Mouse (Mus musculus) limb, embryonic 10.5 days (tissue): ENCODE data around the gene Kcnb1. TPM values are rescaled to one million over a fixed set of nuclear protein-coding genes. Genes with fewer than 3 reads are reported as not detected.

ENCODE experiments used
- DNase-seq: peaks from one replicate; pipeline ENCODE4 v3.0.0-alpha.2; 2017; ENCODE audit warnings: low spot score
- H3K27ac ChIP-seq: fragments of 300-500 bp; sonication (generic); 2 replicates; pipeline ENCODE4 v1.5.1; 2016; ENCODE audit warnings: mild to moderate bottlenecking
- H3K27me3 ChIP-seq: fragments of 300-500 bp; sonication (generic); 2 replicates; pipeline ENCODE4 v1.6.1; 2016; ENCODE audit warnings: low read depth, mild to moderate bottlenecking; ENCODE audit not compliant: poor library complexity, severe bottlenecking
- H3K36me3 ChIP-seq: fragments of 300-500 bp; sonication (generic); 2 replicates; pipeline ENCODE4 v1.6.1; 2016; ENCODE audit warnings: mild to moderate bottlenecking, moderate library complexity
- H3K4me1 ChIP-seq: fragments of 300-500 bp; sonication (generic); 2 replicates; pipeline ENCODE4 v1.6.1; 2016
- H3K4me3 ChIP-seq: fragments of 300-500 bp; sonication (generic); 2 replicates; pipeline ENCODE4 v1.5.1; 2016; ENCODE audit warnings: mild to moderate bottlenecking, moderate library complexity
- H3K9me3 ChIP-seq: fragments of 300-500 bp; sonication (generic); replicated peaks from 2 replicates; pipeline ENCODE4 v1.6.1; 2016; ENCODE audit warnings: mild to moderate bottlenecking
- WGBS: fragments of 180-500 bp; shearing (Covaris S2); methylation state at CpG from one replicate; pipeline ENCODE4 v1.1.7; 2016; 5-methylcytosine and 5-hydroxymethylcytosine counted together
- polyA plus RNA-seq: library from polyadenylated mRNA; unstranded; fragments of >200 nt; fragmentation: Nextera tagmentation; extraction: Ambion mirVana; gene quantifications from 2 replicates; pipeline ENCODE4 v1.2.1, GENCODE M21; 2016

Kcnb1 gene
- polyA plus RNA-seq, 1 experiment from 2014 or later: 0.14 TPM

DNA sequence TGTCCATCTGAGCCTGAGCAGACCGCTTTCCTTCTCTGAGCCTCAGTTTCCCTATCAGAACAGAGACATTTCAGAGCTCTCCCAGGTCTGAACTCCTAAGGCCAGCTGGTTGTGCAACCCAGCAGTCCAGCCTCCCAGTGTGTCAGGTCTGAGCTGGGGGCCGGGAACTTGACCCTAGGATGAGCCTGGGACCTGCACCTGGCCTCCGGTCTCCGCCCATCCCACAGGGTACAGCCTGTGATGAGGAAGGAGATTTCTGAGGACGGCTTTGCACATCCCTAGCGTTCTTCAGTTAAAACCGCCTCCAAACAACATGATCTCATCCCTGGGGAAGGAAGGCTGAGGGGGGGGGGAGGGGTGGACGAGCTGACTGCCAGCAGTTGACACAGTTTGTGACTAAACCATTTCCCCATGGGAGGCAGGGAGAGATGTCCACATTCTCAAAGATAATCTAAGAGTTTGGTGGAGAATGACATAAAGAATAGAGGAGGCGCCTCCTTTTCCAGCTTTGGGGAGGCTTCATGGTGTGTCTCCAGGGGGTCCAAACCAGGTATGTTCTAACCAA, 110.9 kb downstream of the Kcnb1 start:
- no peak for DNase-seq
- Histone ChIP-seq H3K4me1 (peaks cover 38% of the 10 kb centered on the region), H3K27me3 (no peaks in the 10 kb centered on the region), H3K27ac (no peak overlapping the region), H3K9me3 (no peaks in the 10 kb centered on the region), H3K4me3 (no peak overlapping the region), H3K36me3 (no peaks in the 10 kb centered on the region)
- WGBS: 63% methylated on average over 9 of the region's 9 CpGs

DNA sequence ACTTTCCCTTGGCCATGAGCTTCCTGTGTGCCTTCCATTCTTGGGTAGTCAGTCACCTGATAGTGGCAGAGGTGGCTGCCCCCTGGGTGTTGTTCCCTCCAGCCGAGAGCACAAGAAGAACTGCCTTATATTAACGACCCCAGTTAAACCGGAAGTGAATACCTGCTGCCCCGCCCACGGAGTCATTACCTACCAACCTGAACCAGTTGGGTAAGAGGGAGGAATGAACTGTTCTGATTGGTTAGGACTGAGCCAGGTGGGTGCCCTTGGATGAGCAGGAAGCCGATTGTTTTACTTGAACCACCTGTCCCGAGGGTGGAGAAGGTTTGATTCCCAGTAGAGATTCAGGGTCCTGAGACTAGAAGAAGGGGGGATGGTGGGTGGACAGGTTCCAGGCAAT, 111.5 kb downstream of the Kcnb1 start:
- no peak overlapping the region for H3K27ac ChIP-seq
- no peaks in the 10 kb centered on the region for H3K27me3 ChIP-seq
- WGBS: 37% methylated on average over 7 of the region's 7 CpGs
- peaks cover 38% of the 10 kb centered on the region for H3K4me1 ChIP-seq
- no peak for DNase-seq
- no peaks in the 10 kb centered on the region for H3K9me3 ChIP-seq
- no peaks in the 10 kb centered on the region for H3K36me3 ChIP-seq
- no peak overlapping the region for H3K4me3 ChIP-seq

DNA sequence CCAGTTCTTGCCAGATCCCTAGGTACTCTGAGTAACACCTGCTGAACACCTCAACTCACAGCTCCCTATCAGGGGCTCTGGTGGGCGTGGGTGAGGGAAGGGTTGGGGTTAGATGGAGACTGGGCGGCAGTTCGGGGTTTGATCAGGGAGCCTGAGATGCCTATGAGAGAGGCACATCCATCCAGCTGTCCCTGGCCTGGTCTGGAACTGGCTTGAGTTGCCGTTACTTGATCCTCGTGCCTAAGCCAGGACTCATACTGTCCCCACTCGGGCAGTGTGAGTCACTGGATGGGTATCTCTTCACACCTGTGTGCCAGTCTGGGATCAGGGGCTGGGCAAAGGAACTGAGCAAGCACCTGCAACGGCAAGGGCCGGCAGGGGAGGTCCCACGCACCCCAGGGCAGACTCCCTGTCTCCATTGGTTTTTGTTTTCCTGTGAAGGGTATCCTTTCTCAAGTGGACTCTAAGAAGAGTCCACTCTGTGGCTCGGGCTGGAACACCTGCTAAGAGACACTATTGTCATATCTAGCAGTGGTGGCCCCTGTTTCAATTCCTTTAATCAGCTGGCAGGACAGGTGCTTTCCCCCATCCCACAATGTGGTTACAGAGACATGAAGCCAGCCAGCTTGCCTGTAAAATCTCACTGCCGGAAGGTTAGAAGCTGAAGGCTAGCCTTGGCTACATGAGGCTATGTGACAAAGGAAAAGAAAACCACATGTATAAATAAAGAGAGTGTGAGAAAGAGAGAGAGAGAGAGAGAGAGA, 112.6 kb downstream of the Kcnb1 start:
- Histone ChIP-seq H3K4me1 (peaks cover 39% of the 10 kb centered on the region), H3K9me3 (no peaks in the 10 kb centered on the region), H3K4me3 (no peak overlapping the region), H3K36me3 (no peaks in the 10 kb centered on the region), H3K27ac (no peak overlapping the region), H3K27me3 (no peaks in the 10 kb centered on the region)
- DNase-seq: no peak
- 85% methylated on average over 11 of the region's 11 CpGs for WGBS

DNA sequence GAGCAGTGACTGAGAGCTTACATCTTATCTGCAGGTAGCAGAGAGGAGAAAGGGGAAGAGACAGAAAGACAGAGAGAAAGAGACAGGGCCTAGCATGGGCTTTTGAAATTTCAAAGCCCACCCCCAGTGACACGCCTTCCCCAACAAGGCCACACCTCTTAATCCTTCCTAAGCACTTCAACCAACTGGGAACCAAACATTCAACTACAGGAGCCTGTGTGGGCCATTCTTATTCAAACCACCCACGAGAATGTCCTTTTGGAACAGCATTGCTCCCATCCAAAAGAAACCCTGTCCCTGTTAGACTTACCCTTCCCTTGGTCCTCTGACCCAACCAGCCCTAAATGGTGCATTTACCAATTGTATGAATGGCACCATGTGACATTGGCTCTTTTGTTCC, 113.2 kb downstream of the Kcnb1 start:
- no peak overlapping the region for H3K4me3 ChIP-seq
- H3K9me3 ChIP-seq: no peaks in the 10 kb centered on the region
- no peak for DNase-seq
- peaks cover 38% of the 10 kb centered on the region for H3K4me1 ChIP-seq
- no peaks in the 10 kb centered on the region for H3K27me3 ChIP-seq
- no peak overlapping the region for H3K27ac ChIP-seq
- 74% methylated on average over 2 of the region's 2 CpGs for WGBS
- no peaks in the 10 kb centered on the region for H3K36me3 ChIP-seq

DNA sequence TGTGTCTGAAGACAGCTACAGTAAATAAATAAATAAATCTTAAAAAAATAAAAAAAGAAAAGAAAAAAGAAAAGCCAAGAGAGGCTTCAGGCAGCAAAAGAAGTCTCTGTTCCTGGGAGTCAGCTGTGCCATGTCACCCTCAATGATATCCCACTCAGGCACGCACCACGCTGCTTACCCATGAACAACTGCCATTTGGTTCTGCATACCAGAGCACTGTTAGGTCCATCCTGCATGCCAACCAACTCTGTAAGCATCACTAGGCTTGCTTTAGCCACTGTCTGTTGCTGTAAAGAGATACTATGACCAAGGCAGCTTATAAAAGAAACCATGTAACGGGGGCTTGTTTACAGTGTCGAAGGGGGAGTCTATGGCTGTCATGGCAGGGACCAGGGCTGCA, 113.6 kb downstream of the Kcnb1 start:
- Histone ChIP-seq H3K27me3 (no peaks in the 10 kb centered on the region), H3K27ac (no peak overlapping the region), H3K4me1 (peaks cover 38% of the 10 kb centered on the region), H3K9me3 (no peaks in the 10 kb centered on the region), H3K36me3 (no peaks in the 10 kb centered on the region), H3K4me3 (no peak overlapping the region)
- WGBS: 95% methylated on average over 4 of the region's 4 CpGs
- no peak for DNase-seq

DNA sequence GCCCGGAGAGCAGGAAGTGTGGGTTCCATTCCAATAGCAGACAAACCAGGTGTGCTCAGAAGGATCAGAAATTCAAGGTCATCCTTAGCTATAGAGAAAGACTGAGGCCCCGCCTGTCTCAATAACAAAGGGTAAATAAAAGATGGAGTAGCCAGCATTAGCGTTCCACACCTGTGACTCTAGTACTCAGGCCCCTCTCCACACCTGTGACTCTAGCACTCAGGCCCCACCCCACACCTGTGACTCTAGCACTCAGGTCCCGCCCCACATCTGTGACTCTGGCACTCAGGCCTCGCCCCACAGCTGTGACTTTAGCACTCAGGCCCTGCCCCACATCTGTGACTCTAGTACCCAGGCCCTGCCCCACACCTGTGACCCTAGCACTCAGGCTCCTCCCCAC, 115.4 kb downstream of the Kcnb1 start:
- no peaks in the 10 kb centered on the region for H3K27me3 ChIP-seq

DNA sequence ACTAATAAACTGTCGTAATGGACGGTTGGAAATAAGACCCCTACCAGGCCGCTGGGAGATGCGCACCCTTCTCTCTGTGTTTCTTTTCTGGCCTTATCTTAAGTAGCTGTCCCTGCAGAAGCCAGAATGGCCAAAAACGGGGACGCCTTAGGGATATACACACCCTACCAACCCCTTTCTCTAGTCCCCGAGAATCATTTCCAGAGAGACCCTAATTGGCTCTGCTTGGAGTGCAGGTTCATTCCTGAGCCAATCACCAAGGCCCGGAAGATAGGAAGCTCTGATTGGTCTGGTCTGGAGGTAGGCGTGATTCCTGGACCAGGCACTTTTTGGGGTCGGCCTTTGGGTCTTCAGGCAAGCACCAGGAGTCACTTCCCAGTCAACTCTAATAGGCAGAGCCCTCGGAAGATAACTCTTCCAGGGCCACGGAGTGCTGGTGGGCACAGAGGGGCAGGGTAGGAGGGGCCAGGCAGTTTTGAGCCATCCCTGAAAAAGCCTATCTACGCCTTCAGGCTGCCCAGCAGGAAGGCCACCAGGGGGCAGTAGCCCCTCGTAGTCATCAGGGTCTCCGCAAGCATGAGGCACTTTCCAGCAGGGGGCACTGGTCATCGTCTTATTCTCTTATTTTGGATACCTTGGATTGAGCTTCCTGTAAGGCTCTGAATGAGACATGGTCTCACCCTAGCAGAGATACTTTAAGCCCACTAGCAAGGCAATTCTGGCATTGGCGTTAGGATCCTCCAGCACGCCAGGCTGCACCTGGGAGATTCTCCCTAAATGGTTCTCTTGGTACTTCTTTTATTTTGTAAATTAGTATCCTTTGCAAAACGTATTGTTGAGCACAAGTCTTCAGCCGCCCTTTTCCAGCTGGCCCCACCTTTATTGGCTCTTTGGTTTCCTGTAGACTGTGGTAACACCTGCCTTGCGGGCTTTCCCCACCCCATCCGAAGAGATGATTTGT, 118.0 kb downstream of the Kcnb1 start:
- Histone ChIP-seq H3K4me3 (peak overlapping the region; percentile 58), H3K4me1 (peaks cover 16% of the 10 kb centered on the region), H3K36me3 (0 out of 2 replicates have a peak, but pooled peaks cover 2% of the 10 kb centered on the region), H3K27me3 (no peaks in the 10 kb centered on the region), H3K9me3 (no peaks in the 10 kb centered on the region), H3K27ac (peak overlapping the region; percentile 77)
- WGBS: 9% methylated on average over 22 of the region's 22 CpGs
- DNase-seq: peak; percentile 98

More for the DNA sequence above, 115.4 kb downstream of the Kcnb1 start:
- Histone ChIP-seq H3K4me3 (no peak overlapping the region), H3K27ac (no peak overlapping the region), H3K36me3 (no peaks in the 10 kb centered on the region), H3K4me1 (peaks cover 32% of the 10 kb centered on the region), H3K9me3 (no peaks in the 10 kb centered on the region)
- no peak for DNase-seq
- WGBS: 95% methylated on average over 5 of the region's 5 CpGs

DNA sequence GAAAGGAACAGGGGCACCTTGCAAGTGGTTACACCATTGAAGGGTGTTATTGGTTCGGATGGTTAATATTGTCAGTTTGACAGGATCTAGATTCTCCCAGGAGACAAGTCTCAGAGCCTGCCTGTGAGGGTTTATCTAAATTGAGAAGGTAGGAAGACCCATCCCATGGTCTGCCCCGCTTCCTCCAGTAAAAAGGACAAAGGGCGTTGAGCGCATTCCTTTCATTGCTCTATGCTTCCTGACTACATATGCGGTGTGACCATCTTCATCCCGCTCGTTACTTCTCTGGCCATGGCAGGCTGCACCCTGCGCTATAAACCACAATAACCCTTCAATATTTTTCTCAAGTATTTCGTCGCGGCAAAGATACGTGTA, 118.7 kb downstream of the Kcnb1 start:
- H3K27me3 ChIP-seq: no peaks in the 10 kb centered on the region
- peak overlapping the region; percentile 58 for H3K4me3 ChIP-seq
- H3K4me1 ChIP-seq: peaks cover 16% of the 10 kb centered on the region
- H3K9me3 ChIP-seq: no peaks in the 10 kb centered on the region
- no peak for DNase-seq
- 23% methylated on average over 12 of the region's 12 CpGs for WGBS
- peaks cover 8% of the 10 kb centered on the region for H3K36me3 ChIP-seq
- peak overlapping the region; percentile 77 for H3K27ac ChIP-seq

DNA sequence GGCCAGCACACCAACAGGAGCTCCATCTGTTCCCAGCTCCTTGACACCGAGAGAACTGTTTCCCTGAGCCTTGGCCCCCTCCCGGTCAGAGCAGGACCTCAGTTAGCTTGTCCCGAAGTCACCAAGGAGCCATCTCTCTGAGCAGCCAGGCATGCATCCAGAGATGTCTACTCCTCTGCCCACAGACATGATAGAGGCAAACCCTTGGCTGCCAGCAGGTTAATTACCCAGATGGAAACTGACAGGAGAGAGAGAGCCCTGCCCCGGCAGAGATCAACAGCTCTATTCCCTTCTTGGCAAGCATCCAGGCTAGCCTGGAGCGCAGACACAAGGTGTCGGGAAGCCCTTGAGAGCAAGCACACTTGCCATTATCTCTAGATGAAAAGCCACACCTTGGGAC, 119.6 kb downstream of the Kcnb1 start:
- no peak overlapping the region for H3K4me3 ChIP-seq

DNA sequence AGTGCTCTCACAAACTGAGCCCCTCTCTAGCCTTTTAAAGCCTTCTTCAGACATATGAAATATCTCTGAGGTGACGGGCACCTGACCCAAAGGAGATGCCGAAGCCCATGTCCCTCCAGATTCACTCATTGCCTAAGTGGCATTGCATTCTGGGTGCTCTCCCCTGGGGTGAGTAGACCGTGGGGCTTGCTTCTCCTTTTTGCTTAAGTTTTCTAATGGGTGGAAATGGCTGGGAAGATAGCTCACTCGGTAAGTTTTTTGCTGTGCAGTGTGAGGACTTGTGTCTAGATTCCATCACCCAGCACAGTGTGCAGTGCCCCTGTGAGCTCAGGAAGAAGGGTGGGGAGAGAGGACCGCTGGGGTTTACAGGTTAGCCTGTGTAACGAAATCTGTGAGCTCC, 122.4 kb downstream of the Kcnb1 start:
- H3K27ac ChIP-seq: no peak overlapping the region
- no peaks in the 10 kb centered on the region for H3K27me3 ChIP-seq
- H3K9me3 ChIP-seq: no peaks in the 10 kb centered on the region
- DNase-seq: no peak
- no peak overlapping the region; the same call in 1 of the 2 replicates for H3K4me3 ChIP-seq
- peaks cover 34% of the 10 kb centered on the region for H3K36me3 ChIP-seq
- 57% methylated on average over 6 of the region's 6 CpGs for WGBS
- peaks cover 27% of the 10 kb centered on the region for H3K4me1 ChIP-seq

More for the DNA sequence above, 119.6 kb downstream of the Kcnb1 start:
- WGBS: 86% methylated on average over 6 of the region's 6 CpGs
- no peak for DNase-seq
- peaks cover 18% of the 10 kb centered on the region for H3K4me1 ChIP-seq
- no peak overlapping the region for H3K27ac ChIP-seq
- H3K9me3 ChIP-seq: no peaks in the 10 kb centered on the region
- no peaks in the 10 kb centered on the region for H3K27me3 ChIP-seq
- H3K36me3 ChIP-seq: peaks cover 17% of the 10 kb centered on the region

DNA sequence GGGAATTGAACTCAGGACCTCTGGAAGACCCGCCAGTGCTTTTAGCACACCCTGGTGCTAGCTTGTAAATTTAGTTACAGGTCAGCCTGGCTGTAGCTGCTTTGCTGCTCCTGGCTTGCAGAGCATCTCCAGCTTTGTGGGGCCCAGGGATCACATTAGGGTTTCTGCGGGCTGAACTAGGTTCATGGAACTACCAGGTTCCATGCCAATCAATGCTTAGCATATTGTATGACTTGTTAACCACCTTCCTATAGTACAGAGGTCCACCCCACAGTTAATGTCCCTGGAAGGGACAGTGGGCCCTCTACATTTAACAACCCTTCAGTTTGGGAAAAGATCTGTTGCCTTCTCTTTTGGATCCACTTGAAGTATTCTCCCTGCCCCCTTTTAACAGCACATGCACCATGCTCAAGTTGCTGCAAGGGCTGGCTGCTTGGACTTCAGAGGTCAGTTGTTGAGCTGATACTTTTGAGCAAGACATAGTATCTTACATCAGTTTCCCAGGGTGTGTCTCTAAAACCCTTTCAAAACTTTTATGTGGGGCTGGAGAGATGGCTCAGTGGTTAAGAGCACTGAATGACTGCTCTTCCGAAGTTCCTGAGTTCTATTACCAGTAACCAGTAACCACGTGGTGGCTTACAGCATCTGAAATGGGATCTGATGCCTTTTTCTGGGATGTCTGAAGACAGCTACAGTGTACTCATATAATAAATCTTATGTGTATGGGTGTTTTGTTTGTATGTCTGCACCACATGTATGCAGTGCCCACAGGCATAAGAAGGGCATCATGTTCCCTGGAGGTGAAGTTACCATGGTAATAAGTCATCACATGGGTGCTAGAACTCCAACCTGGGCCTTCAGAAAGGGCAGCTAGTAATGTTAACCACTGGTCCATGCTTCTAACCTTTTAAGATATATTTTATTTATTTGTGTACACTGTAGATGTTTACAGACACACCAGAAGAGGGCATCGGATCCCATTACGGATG, 123.1 kb downstream of the Kcnb1 start:
- Histone ChIP-seq H3K27ac (no peak overlapping the region), H3K27me3 (no peaks in the 10 kb centered on the region), H3K9me3 (no peaks in the 10 kb centered on the region), H3K4me3 (no peak overlapping the region), H3K36me3 (peaks cover 34% of the 10 kb centered on the region), H3K4me1 (peaks cover 24% of the 10 kb centered on the region)
- WGBS: 36% methylated on average over 6 of the region's 6 CpGs
- DNase-seq: peak; percentile 56

DNA sequence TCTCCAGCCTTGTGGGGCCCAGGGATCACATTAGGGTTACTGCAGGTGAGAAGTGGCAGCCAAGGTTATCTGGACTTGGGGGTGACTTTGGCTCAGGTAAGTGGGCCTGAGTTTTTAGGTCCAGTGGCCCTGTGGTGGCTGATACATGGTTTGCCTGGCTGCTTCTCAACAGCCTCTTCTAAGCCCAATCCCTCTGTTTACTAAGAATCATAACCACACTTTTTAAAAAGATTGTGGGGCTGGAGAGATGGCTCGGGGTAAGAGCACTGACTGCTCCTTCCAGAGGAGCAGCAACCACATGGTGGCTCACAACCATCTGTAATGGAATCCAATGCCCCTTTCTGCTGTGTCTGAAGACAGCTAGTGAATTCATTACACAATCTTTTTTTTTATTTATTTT, 123.9 kb downstream of the Kcnb1 start:
- 66% methylated on average over 1 of the region's 1 CpGs for WGBS

More for the DNA sequence above, 123.9 kb downstream of the Kcnb1 start:
- Histone ChIP-seq H3K4me1 (peaks cover 24% of the 10 kb centered on the region), H3K4me3 (peak overlapping the region; percentile 68), H3K36me3 (peaks cover 34% of the 10 kb centered on the region), H3K27me3 (no peaks in the 10 kb centered on the region), H3K9me3 (no peaks in the 10 kb centered on the region), H3K27ac (0 out of 2 replicates have a peak overlapping the region, but pooled peaks have one; percentile 42)
- DNase-seq: no peak
